Mouse (Mus musculus) brain, adult 2 months (tissue): ENCODE measurements at regions not wholly inside any gene's neighbourhood (a gene's known extent, or its start where the extent isn't known, plus 50 kb on each side); places are given as distances from the start of the nearest gene placed in this dataset.
A peak's percentile ranks its signal among the peaks of the same experiment; 100 is the strongest.

Experiments used
- DNase-seq: peaks from one replicate; pipeline ENCODE4 v3.0.0; 2011; ENCODE audit warnings: low read depth, low spot score

GRCm38 (mm10) chr12:32489415-32490139 is 111.1 kb downstream of the Ccdc71l start:
- DNase-seq, result no peak

GRCm38 (mm10) chr12:32504196-32504595 is 125.7 kb downstream of the Ccdc71l start:
- DNase-seq, result peak; percentile 51

GRCm38 (mm10) chr12:32508671-32509070 is 130.2 kb downstream of the Ccdc71l start:
- DNase-seq, result no peak

DNA sequence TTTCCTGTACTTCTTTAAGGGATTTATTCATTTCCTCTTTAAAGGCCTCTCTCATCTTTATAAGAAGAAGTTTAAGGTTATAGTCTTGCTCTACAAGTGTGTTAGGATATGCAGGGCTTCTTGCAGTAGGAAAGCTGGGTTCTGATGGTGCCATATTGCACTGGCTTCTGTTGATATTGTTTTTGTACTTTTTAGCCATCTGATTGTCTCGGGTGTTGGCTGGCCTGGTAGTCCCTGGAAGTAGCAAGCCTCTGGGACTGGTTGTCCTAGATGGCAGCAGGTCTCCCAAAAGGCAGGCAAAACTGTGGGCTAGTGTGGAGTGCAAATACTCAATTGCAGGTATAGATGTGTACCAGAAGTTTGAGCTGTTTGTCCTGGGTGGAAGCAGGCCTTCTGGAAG is 147.1 kb downstream of the Ccdc71l start:
- DNase-seq, result no peak

- DNase-seq, result no peak
Observed at GRCm38 (mm10) chr12:32531216-32531615, 152.7 kb downstream of the Ccdc71l start.

DNA sequence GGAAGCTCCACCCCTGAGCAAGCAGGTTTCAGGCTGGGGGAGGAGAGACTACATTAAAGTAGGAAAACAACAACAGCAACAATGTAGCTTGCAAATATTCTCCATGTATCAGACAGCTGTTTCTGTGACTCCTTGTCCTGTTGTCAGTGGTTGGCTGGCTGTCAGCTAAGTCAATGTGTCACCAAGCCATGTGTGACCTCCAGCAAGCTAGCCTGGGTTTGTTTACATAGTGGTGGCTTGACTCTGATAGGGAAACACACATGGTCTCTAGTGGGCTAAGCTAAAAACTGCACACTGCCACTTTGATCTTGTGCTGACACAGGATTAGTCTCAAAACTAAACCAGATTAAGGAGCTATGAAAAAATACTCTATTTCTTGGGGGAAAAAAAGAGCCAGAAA is 155.1 kb downstream of the Ccdc71l start:
- no peak for DNase-seq

GRCm38 (mm10) chr12:32545466-32545865 is 167.0 kb downstream of the Ccdc71l start:
- no peak for DNase-seq

DNA sequence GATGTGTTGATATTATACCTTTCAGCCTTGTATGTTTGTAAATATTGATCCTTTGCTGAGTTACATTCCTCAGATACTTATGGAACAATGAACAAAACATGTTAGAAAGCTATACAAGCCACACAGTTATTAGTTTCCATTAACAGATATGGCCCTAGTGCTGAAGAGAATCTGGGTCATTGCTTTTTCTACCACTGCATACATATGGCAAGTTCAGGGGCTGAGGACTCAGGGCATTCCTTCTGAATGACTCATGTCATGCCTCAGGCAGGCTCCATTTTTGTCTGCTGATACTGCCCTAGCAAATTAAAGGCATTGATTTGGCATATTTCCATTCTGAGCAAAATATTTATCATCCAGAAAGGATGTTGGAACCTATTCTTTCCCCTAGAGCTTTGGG is 167.9 kb downstream of the Ccdc71l start:
- DNase-seq, result no peak

- no peak for DNase-seq
Observed at GRCm38 (mm10) chr12:32553793-32554192, 175.3 kb downstream of the Ccdc71l start.

DNA sequence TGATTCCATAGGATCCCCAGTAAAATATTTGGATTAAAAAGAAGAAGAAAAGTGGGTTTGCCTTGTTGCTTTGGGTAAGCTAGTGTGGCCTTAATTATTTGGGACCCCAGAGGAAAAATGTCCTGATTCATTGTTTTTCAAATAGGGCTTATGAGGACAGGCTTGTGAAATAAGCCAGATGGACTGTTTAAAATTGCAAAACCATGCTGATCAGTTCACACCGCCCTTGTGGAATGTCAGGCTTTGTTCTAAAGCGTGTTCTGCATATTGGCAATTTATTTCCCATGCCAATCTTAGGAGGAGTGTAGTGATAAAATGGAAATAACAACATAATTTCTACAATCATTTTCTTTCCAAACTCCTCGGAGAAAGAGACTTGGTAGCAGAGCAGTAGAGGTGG is 189.3 kb downstream of the Ccdc71l start:
- DNase-seq, result peak; percentile 31

DNA sequence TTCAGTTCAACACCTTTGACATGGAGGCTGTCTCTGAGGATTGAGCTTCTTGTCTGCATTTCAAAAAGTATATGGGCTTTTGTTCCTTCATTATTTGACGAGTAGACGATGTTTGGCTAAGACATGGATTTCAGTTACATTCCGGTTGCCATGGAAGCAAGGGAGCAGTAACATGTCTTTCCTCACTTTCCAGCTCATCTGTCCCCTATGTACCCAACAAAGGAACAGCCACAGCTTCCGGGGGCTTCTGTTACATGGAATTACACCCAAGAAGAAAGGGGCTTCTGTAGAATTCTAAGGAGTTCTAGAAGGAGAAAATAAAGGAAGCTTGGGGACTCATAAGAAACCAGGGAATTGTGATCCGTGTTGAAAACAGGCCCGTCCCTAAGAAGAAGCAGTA is 202.8 kb downstream of the Ccdc71l start:
- DNase-seq, result peak; percentile 34

DNA sequence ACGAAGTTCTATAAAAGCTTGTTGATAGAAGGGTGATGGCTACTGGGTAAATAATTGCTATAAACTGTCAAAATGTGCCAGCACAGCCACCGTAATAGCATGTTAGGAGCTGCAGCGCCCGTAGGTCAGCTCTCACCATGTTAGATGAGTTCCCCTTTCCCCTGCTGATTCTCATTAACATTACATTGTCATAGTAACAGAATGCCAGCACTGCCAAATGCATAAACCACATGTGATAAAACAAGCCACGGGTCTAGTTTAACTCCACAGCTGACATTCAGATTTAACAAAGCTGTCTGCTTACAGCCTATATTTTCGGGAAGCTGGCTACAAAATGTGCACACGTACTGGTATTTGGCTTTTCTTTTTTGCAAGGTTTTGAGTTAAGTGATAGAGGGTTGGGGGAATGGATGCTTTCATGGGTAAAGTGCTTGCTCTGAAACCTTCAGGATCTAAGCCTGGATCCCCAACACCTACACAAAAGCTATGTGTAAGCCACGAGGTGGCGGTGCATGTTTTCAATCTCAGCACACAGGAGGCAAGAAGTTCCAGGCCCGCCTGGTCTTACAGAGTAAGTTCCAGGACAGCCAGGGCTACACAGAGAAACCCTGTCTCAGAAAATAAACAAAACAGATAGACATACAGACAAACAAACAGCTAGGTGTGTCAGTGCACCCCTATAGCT is 217.1 kb upstream of the Nampt start:
- peak; percentile 32 for DNase-seq

DNA sequence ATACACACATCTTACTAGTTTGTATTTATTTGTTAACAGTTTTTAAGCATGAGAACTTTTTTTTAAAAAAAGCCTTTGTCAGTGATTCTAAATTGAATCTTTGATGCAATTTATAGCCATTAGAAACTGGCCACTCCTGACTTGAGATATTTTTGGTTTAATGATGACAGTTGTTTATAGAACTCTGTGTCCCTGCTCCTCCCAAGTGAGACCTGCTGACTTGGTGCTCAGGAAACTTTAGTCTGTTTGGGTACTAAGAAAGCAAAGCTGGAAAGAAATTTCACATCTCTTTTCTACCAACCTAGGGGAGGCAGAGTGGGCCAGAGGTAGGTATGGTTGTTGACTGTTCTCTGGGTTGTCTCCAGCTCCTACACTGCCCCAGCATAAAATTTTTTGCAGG is 214.0 kb upstream of the Nampt start:
- DNase-seq, result no peak

- DNase-seq, result no peak
Observed at GRCm38 (mm10) chr12:32615000-32615399, 204.3 kb upstream of the Nampt start.

GRCm38 (mm10) chr12:32616086-32616485 is 203.3 kb upstream of the Nampt start:
- no peak for DNase-seq

- DNase-seq, result no peak
Observed at GRCm38 (mm10) chr12:32617031-32617430, 202.3 kb upstream of the Nampt start.

DNA sequence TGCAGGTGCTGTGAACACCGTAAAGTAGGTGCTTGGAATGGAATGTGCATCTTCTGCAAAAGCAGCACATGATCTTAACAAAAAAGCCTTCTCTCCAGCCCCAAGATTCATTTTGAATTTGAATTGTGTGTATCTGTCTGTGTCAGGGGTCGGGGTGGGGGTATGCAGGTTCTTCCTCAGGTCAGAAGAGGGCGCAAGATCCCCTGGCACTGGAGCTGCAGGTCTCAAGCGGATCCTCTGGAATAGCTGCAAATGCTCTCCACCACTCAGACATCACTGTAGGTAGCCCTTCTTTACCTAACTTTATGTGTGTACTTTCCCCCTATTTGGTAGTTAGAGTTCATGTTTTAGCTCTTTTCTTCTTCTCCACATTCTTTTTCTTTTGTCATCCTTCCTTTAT is 199.5 kb upstream of the Nampt start:
- no peak for DNase-seq

GRCm38 (mm10) chr12:32621739-32622138 is 197.6 kb upstream of the Nampt start:
- DNase-seq, result no peak

DNA sequence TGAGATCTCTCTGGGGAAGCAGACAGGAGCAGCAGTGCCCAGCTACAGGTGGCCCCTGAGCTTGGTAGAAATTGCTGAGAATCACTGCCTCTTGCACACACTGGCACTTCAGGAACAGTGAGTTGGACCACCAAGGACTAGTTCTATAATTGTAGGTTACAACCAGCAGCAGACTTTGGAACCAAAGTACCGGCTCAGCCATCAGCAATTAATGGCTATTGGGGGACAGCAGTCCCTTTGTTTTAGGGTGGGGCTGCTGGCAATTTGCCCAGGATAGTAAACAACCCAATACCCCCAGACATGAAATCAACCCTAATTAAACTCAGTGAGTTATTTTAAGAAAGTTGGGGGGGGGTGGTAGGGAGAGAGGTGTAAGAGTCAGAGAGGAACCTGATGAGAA is 190.8 kb upstream of the Nampt start:
- DNase-seq, result no peak

DNA sequence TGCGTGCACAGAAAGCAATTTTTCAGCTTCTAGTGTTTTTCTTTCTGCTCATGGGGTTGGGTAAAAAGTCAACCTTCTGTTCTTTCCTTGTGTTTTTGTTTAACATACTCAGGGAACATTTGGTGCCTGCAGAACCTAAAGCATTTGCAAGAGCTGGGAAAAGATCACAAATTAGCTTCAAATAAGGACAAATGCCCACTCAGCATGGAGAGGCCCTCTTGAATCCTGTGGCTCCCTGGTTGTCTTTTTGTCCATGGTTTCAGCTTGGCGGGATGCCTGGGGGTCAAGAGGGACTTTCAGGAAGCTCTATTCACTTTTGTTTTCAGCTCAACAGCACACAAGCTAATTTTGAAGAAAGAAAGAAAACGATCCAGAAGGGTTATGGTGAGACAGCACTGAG is 186.4 kb upstream of the Nampt start:
- DNase-seq, result peak; percentile 53

DNA sequence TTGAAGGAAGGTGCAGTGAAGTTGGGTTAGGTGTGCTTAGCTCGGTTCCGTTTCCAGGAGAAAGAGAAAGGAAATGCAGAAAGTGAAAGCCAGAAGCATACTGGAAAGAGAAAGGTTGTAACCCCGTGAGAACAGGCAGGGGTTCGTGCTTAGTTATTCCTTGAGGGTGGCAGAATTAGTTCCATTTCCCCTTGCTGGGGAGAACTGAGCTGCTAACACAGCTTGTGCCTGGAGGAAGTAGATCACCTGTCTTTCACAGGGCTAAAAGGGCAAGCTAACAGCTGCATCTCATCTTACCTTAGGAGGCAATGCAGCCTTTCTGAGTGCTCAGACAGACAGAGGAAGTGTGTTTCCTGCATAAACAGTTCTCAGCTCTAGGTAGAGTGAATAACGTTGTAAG is 184.3 kb upstream of the Nampt start:
- no peak for DNase-seq

DNA sequence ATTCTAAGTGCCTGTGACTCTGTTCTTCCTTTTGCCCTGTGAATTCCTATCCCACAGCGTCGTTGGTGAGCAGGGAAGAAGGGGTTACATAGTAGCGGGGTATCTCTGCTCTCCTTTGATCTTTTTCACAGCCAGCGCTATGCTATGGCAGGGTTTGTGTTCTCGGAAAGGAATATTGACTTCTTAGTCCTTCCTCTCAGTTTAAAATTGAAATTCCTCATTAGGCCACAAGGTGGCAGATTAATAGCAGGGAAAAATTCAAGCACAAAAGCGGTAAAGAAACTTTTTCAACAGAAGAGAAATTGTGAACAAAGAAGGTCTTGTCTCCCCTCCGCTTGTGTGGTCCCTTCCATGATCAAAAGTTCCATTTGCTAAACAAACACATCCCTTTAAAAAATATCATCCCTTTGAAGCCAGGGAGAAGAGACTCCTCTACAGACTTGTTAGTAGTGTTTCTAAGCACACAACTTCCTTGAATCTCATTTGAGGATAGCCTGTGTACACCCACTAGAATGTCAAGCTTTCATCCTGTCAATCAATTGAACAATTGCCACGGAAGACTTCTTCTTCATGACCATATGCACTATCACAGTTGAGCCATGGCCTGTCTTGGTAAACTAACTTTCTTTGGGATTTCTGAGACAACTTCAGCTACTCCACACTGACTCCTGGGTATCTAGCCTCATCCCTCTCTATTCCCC is 181.8 kb upstream of the Nampt start:
- peak; percentile 82 for DNase-seq

- no peak for DNase-seq
Observed at GRCm38 (mm10) chr12:32640591-32640990, 178.8 kb upstream of the Nampt start.
